Mouse (Mus musculus) CH12.LX (cell line): ENCODE measurements around the gene Gtf2f1. TPM values are rescaled to one million over a fixed set of nuclear protein-coding genes. Genes with fewer than 3 reads are reported as not detected.
A peak's percentile ranks its signal among the peaks of the same experiment; 100 is the strongest.

Source experiments
- DNase-seq: peaks from one replicate; pipeline ENCODE4 v3.0.0-alpha.2; 2013; ENCODE audit errors: extremely low read depth
- H3K27ac ChIP-seq: 2 replicates; pipeline ENCODE4 v1.5.1; 2012; ENCODE audit warnings: low read depth, mild to moderate bottlenecking, control low read depth, moderate library complexity; ENCODE audit not compliant: insufficient read depth
- H3K27me3 ChIP-seq: replicated peaks from 2 replicates; pipeline ENCODE3; 2012; ENCODE audit warnings: inconsistent platforms
- H3K36me3 ChIP-seq, 2 experiments: replicated peaks in 1 of 2; 2 replicates each; pipeline versions ENCODE3 to v1.6.1; 2012; ENCODE audit warnings: inconsistent platforms in 1 of 2, low read length in 1 of 2, mild to moderate bottlenecking in 1 of 2, mixed read lengths in 1 of 2, moderate library complexity in 1 of 2; ENCODE audit not compliant: control insufficient read depth in 1 of 2, insufficient read depth in 1 of 2
- H3K4me1 ChIP-seq, 2 experiments: 2 replicates each; pipeline ENCODE4 v1.6.1; 2012; ENCODE audit warnings: inconsistent platforms in 1 of 2, moderate library complexity in 1 of 2; ENCODE audit not compliant: insufficient read depth in 2 of 2, control insufficient read depth in 1 of 2
- H3K4me2 ChIP-seq: 2 replicates; pipeline ENCODE4 v1.6.1; 2012; ENCODE audit warnings: low read depth, mild to moderate bottlenecking, control low read depth; ENCODE audit not compliant: poor library complexity, insufficient read depth, severe bottlenecking
- H3K4me3 ChIP-seq, 3 experiments: fragments of 150-350 bp in 1 of 3; sonication (generic) in 1 of 3; replicated peaks in 1 of 3; 2 replicates each; pipeline versions ENCODE3 to v1.5.1; 2011 to 2012; ENCODE audit warnings: low read depth in 2 of 3, low read length in 2 of 3, mild to moderate bottlenecking in 2 of 3, moderate library complexity in 2 of 3, control low read depth in 1 of 3, improper control_type of control experiment in 1 of 3, inconsistent platforms in 1 of 3, mixed read lengths in 1 of 3; ENCODE audit not compliant: poor library complexity in 1 of 3
- H3K79me2 ChIP-seq: replicated peaks from 2 replicates; pipeline ENCODE4 v1.6.1; 2012; ENCODE audit warnings: mild to moderate bottlenecking, moderate library complexity; ENCODE audit not compliant: control insufficient read depth, poor library complexity, insufficient read depth, severe bottlenecking; ENCODE audit errors: extremely low read depth
- H3K9ac ChIP-seq: 2 replicates; pipeline ENCODE4 v1.6.1; 2012; ENCODE audit warnings: low read depth, mild to moderate bottlenecking, control low read depth, moderate library complexity; ENCODE audit not compliant: insufficient read depth
- H3K9me3 ChIP-seq: replicated peaks from 2 replicates; pipeline ENCODE3; 2012; ENCODE audit warnings: low read length, inconsistent platforms, mixed read lengths
- BHLHE40 ChIP-seq: IDR thresholded peaks from 2 replicates; pipeline ENCODE4 v1.6.1; 2011; ENCODE audit warnings: mild to moderate bottlenecking, low read depth, low read length, improper control_type of control experiment
- CHD1 ChIP-seq: IDR thresholded peaks from 2 replicates; pipeline ENCODE4 v1.6.1; 2012; ENCODE audit warnings: low read depth, low read length, improper control_type of control experiment, inconsistent platforms
- CHD2 ChIP-seq: IDR thresholded peaks from 2 replicates; pipeline ENCODE4 v1.6.1; 2011; ENCODE audit warnings: low read length, improper control_type of control experiment
- CTCF ChIP-seq, 2 experiments: IDR thresholded peaks in 1 of 2; conservative IDR thresholded peaks in 1 of 2; 2 replicates each; pipeline ENCODE4 v1.5.1; 2011 to 2012; ENCODE audit warnings: low read depth in 2 of 2, low read length in 2 of 2, improper control_type of control experiment in 1 of 2, inconsistent platforms in 1 of 2, mild to moderate bottlenecking in 1 of 2, moderate library complexity in 1 of 2
- E2F4 ChIP-seq: IDR thresholded peaks from 2 replicates; pipeline ENCODE4 v1.6.1; 2011; ENCODE audit warnings: low read depth, low read length, improper control_type of control experiment; ENCODE audit not compliant: insufficient replicate concordance
- ELF1 ChIP-seq: IDR thresholded peaks from 2 replicates; pipeline ENCODE4 v1.6.1; 2014; ENCODE audit warnings: low read depth, mild to moderate bottlenecking, inconsistent platforms, low read length, improper control_type of control experiment
- EP300 ChIP-seq: IDR thresholded peaks from 2 replicates; pipeline ENCODE4 v1.6.1; 2011; ENCODE audit warnings: low read length, improper control_type of control experiment
- ETS1 ChIP-seq: conservative IDR thresholded peaks from 2 replicates; pipeline ENCODE4 v1.6.1; 2012; ENCODE audit warnings: low read depth, mild to moderate bottlenecking, inconsistent platforms, low read length, improper control_type of control experiment, moderate library complexity
- GABPA ChIP-seq: IDR thresholded peaks from 2 replicates; pipeline ENCODE4 v1.6.1; 2012; ENCODE audit warnings: low read depth, low read length, improper control_type of control experiment, inconsistent platforms; ENCODE audit not compliant: insufficient replicate concordance
- HCFC1 ChIP-seq: IDR thresholded peaks from 2 replicates; pipeline ENCODE4 v1.6.1; 2012; ENCODE audit warnings: low read depth, mild to moderate bottlenecking, inconsistent platforms, low read length, improper control_type of control experiment
- IRF4 ChIP-seq: IDR thresholded peaks from 2 replicates; pipeline ENCODE4 v1.6.1; 2014; ENCODE audit warnings: low read depth, mild to moderate bottlenecking, inconsistent platforms, low read length, improper control_type of control experiment
- JUN ChIP-seq: IDR thresholded peaks from 2 replicates; pipeline ENCODE4 v1.6.1; 2011; ENCODE audit warnings: low read depth, mild to moderate bottlenecking, low read length, improper control_type of control experiment, moderate library complexity; ENCODE audit not compliant: insufficient read depth
- JUND ChIP-seq: conservative IDR thresholded peaks from 2 replicates; pipeline ENCODE4 v1.6.1; 2011; ENCODE audit warnings: low read depth, low read length, improper control_type of control experiment
- KAT2A ChIP-seq: IDR thresholded peaks from 2 replicates; pipeline ENCODE4 v1.6.1; 2012; ENCODE audit warnings: low read length, improper control_type of control experiment, inconsistent platforms; ENCODE audit not compliant: insufficient replicate concordance
- MAFK ChIP-seq: IDR thresholded peaks from 2 replicates; pipeline ENCODE4 v1.6.1; 2011; ENCODE audit warnings: low read length, improper control_type of control experiment; ENCODE audit not compliant: insufficient replicate concordance
- MAX ChIP-seq: IDR thresholded peaks from 2 replicates; pipeline ENCODE4 v1.6.1; 2011; ENCODE audit warnings: low read length, improper control_type of control experiment
- MAZ ChIP-seq: IDR thresholded peaks from 2 replicates; pipeline ENCODE4 v1.6.1; 2012; ENCODE audit warnings: low read depth, mild to moderate bottlenecking, inconsistent platforms, low read length, improper control_type of control experiment, moderate library complexity
- MEF2A ChIP-seq: IDR thresholded peaks from 2 replicates; pipeline ENCODE4 v1.6.1; 2014; ENCODE audit warnings: low read depth, mild to moderate bottlenecking, inconsistent platforms, low read length, improper control_type of control experiment, borderline replicate concordance
- MXI1 ChIP-seq: IDR thresholded peaks from 2 replicates; pipeline ENCODE4 v1.6.1; 2011; ENCODE audit warnings: mild to moderate bottlenecking, low read depth, low read length, improper control_type of control experiment
- NELFE ChIP-seq: IDR thresholded peaks from 2 replicates; pipeline ENCODE4 v1.6.1; 2011; ENCODE audit warnings: low read depth, low read length, improper control_type of control experiment
- NRF1 ChIP-seq: IDR thresholded peaks from 2 replicates; pipeline ENCODE4 v1.6.1; 2014; ENCODE audit warnings: low read depth, mild to moderate bottlenecking, inconsistent platforms, low read length, improper control_type of control experiment, moderate library complexity
- PAX5 ChIP-seq: IDR thresholded peaks from 2 replicates; pipeline ENCODE4 v1.6.1; 2012; ENCODE audit warnings: low read length, inconsistent platforms, mixed read lengths
- POLR2A ChIP-seq: IDR thresholded peaks from 2 replicates; pipeline ENCODE4 v1.6.1; 2011; ENCODE audit warnings: low read depth, mild to moderate bottlenecking, improper control_type of control experiment, low read length
- POLR2AphosphoS2 ChIP-seq: IDR thresholded peaks from 2 replicates; pipeline ENCODE4 v1.6.1; 2011; ENCODE audit warnings: low read depth, low read length, improper control_type of control experiment
- RAD21 ChIP-seq: IDR thresholded peaks from 2 replicates; pipeline ENCODE4 v1.6.1; 2011; ENCODE audit warnings: low read depth, mild to moderate bottlenecking, low read length, improper control_type of control experiment, moderate library complexity
- RCOR1 ChIP-seq: conservative IDR thresholded peaks from 2 replicates; pipeline ENCODE4 v1.6.1; 2012; ENCODE audit warnings: low read depth, mild to moderate bottlenecking, inconsistent platforms, low read length, improper control_type of control experiment
- SIN3A ChIP-seq: IDR thresholded peaks from 2 replicates; pipeline ENCODE4 v1.6.1; 2012; ENCODE audit warnings: low read length, improper control_type of control experiment, inconsistent platforms
- SMC3 ChIP-seq: IDR thresholded peaks from 2 replicates; pipeline ENCODE4 v1.6.1; 2011; ENCODE audit warnings: low read depth, low read length, improper control_type of control experiment
- TBP ChIP-seq: conservative IDR thresholded peaks from 2 replicates; pipeline ENCODE4 v1.6.1; 2011; ENCODE audit warnings: low read depth, low read length, improper control_type of control experiment
- TCF12 ChIP-seq: IDR thresholded peaks from 2 replicates; pipeline ENCODE4 v1.6.1; 2014; ENCODE audit warnings: low read depth, mild to moderate bottlenecking, inconsistent platforms, low read length, improper control_type of control experiment
- UBTF ChIP-seq: IDR thresholded peaks from 2 replicates; pipeline ENCODE4 v1.6.1; 2012; ENCODE audit warnings: low read depth, mild to moderate bottlenecking, inconsistent platforms, low read length, improper control_type of control experiment, moderate library complexity
- USF1 ChIP-seq: IDR thresholded peaks from 2 replicates; pipeline ENCODE4 v1.6.1; 2014; ENCODE audit warnings: low read depth, mild to moderate bottlenecking, inconsistent platforms, low read length, improper control_type of control experiment
- USF2 ChIP-seq: conservative IDR thresholded peaks from 2 replicates; pipeline ENCODE4 v1.6.1; 2011; ENCODE audit warnings: low read depth, low read length, improper control_type of control experiment
- ZC3H11A ChIP-seq: IDR thresholded peaks from 2 replicates; pipeline ENCODE4 v1.6.1; 2012; ENCODE audit warnings: low read depth, mild to moderate bottlenecking, inconsistent platforms, low read length, improper control_type of control experiment
- ZKSCAN1 ChIP-seq: IDR thresholded peaks from 2 replicates; pipeline ENCODE4 v1.6.1; 2012; ENCODE audit warnings: low read depth, inconsistent platforms, low read length, improper control_type of control experiment, borderline replicate concordance
- ZMIZ1 ChIP-seq: IDR thresholded peaks from 2 replicates; pipeline ENCODE4 v1.6.1; 2012; ENCODE audit warnings: low read depth, mild to moderate bottlenecking, inconsistent platforms, low read length, improper control_type of control experiment
- ZNF384 ChIP-seq: IDR thresholded peaks from 2 replicates; pipeline ENCODE4 v1.6.1; 2012; ENCODE audit warnings: low read depth, low read length, improper control_type of control experiment, inconsistent platforms
- dilution Hi-C: fragments of 300-500 bp; cut with MboI; formaldehyde crosslinking; loops from 2 replicates; pipeline ENCODE4 v1.14.3; 2020; ENCODE audit warnings: low sequenced_read_pairs; ENCODE audit not compliant: extremely low pct_unique_long_range_greater_than_20kb, extremely low pct_ligation_motif_present
- in situ Hi-C: fragments of 300-500 bp; cut with MboI; formaldehyde crosslinking; loops from 3 replicates; pipeline ENCODE4 v1.14.3; 2019; ENCODE audit warnings: low sequenced_read_pairs, low pct_ligation_motif_present, low pct_unique_long_range_greater_than_20kb, mixed read lengths
- polyA plus RNA-seq: library from polyadenylated mRNA; unstranded; fragments of >175 nt; gene quantifications from 2 replicates; pipeline ENCODE4 v1.2.1, GENCODE M21; 2012; ENCODE audit warnings: low read depth; ENCODE audit not compliant: insufficient read length
- total RNA-seq, 2 experiments: library from RNA; depleted of rRNA; stranded (reverse); fragments of 300-350 nt in 1 of 2; fragments of >200 nt in 1 of 2; gene quantifications; 2 replicates each; pipeline ENCODE4 v1.2.3; 2012 to 2014

Gtf2f1 gene
- 80.4 and 97.6 TPM in 2 replicates for total RNA-seq (2012; rRNA removed)
- total RNA-seq (2014; rRNA removed): 50.5 and 54.2 TPM in 2 replicates
- polyA plus RNA-seq: 109 and 148 TPM in 2 replicates

DNA sequence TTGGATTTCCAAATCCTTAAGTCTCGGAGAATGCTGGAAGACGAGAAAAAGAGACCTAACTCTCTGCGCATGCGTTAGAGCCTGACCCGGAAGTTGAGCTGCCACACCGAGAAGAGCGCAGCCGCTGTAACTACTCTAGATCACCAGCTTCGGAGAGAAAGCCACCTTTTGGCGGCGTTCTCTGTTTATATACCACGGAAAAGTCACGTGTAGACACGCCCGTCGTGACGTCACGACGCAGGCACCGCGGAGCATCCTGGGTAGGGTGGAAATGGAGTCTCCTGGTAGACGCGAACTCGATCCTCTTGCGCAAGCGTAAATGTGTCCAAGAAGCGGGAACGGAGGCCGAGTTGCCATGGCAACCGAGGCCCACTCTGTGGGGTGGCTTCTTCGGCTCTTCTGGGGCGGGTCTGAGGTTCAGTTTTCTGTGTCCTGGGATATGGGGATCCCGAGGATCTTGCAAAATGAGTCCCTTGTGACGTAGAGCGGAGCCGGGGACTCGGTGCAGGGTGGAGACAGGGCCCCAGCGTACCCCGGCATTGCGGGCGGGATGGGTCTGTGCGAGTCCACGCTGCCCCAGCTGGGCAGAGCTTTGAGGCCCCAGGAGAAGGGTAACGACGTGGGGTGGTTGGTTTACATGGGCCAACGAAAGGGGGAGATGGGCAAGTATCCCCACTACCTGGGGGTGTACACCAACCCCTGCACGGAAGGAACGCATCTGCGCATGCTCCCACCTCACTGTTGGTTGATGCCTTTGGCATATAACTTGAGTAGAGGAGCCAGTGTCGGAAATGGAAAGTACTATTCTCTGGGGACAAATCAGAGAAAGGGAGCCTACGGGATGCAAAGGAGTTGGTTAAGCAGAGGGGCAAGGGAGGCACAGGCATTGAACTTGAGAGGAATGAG lies at the start of gene Gtf2f1, which contains the start of gene Gm17949:
Gtf2f1 (minus strand) TSS at position 53 of the 906 bp plus-strand sequence.
Gm17949 (plus strand) TSS at position 234 of the 906 bp plus-strand sequence.
- H3K36me3 ChIP-seq: peaks cover 25 to 31% of the 10 kb centered on the region in 2 experiments
- H3K79me2 ChIP-seq: peaks cover 16% of the 10 kb centered on the region
- peak; percentile 99 for DNase-seq
- peaks cover 7 to 22% of the 10 kb centered on the region in 2 experiments for H3K4me1 ChIP-seq
- H3K9me3 ChIP-seq: no peaks in the 10 kb centered on the region
- H3K4me3 ChIP-seq: peak within 1 kb of the TSS; percentile 66 to 83 (median 73)
- H3K4me2 ChIP-seq: peak within 1 kb of the TSS; percentile 92
- peak within 1 kb of the TSS; percentile 75 for H3K27ac ChIP-seq
- dilution Hi-C loops (no loop called here), in situ Hi-C loops (no loop called here)
- no peaks in the 10 kb centered on the region for H3K27me3 ChIP-seq
- H3K9ac ChIP-seq: peak within 1 kb of the TSS; percentile 76
- TF ChIP-seq ZC3H11A: no peak
- peak; percentile 99 for TF ChIP-seq TCF12
- no peak for TF ChIP-seq UBTF
- TF ChIP-seq TBP: peak; percentile 99
- TF ChIP-seq BHLHE40: peak; percentile 100
- TF ChIP-seq NRF1: peak; percentile 94
- no peak for TF ChIP-seq EP300
- peak; percentile 86 for TF ChIP-seq MEF2A
- peak; percentile 62 for TF ChIP-seq ETS1
- 0 out of 2 replicates have a peak, but pooled peaks have one; percentile 71 for TF ChIP-seq MAZ
- TF ChIP-seq IRF4: peak; percentile 78; the same call in 1 of the 2 replicates
- peak; percentile 63; the same call in 1 of the 2 replicates for TF ChIP-seq CHD2
- peak; percentile 77; the same call in 1 of the 2 replicates for TF ChIP-seq E2F4
- peak; percentile 98 for TF ChIP-seq POLR2AphosphoS2
- no peak for TF ChIP-seq SMC3
- peak; percentile 90; the same call in 1 of the 2 replicates for TF ChIP-seq KAT2A
- TF ChIP-seq RAD21: no peak
- peak; percentile 97 for TF ChIP-seq MXI1
- peak; percentile 89 for TF ChIP-seq HCFC1
- peak; percentile 98 for TF ChIP-seq SIN3A
- no peak for TF ChIP-seq PAX5
- peak in 1 of 2 experiments; percentile 32; a peak in 2 of 4 replicates for TF ChIP-seq CTCF (conservative IDR thresholded peaks at IDR 0.05 in 1 of 2, IDR thresholded peaks at IDR 0.05 in 1 of 2; ENCODE audit: low read depth in 2 of 2, low read length in 2 of 2)
- TF ChIP-seq NELFE: peak; percentile 99
- no peak for TF ChIP-seq ZNF384
- peak; percentile 99 for TF ChIP-seq MAX
- TF ChIP-seq ZMIZ1: peak; percentile 98
- no peak; the same call in 1 of the 2 replicates for TF ChIP-seq GABPA
- TF ChIP-seq JUND: peak; percentile 62; the same call in 1 of the 2 replicates
- no peak for TF ChIP-seq CHD1
- peak; percentile 100 for TF ChIP-seq POLR2A
- TF ChIP-seq USF2: peak; percentile 98
- TF ChIP-seq MAFK: no peak
- no peak for TF ChIP-seq ZKSCAN1
- 0 out of 2 replicates have a peak, but pooled peaks have one; percentile 55 for TF ChIP-seq RCOR1
- peak; percentile 100 for TF ChIP-seq USF1
- TF ChIP-seq JUN: peak; percentile 54; the same call in 1 of the 2 replicates
- TF ChIP-seq ELF1: peak; percentile 100
